Mouse (Mus musculus) embryonic facial prominence, embryonic 10.5 days (tissue): Measurements from ENCODE around the gene Elavl1. TPM values are rescaled to one million over a fixed set of nuclear protein-coding genes. Genes with fewer than 3 reads are reported as not detected.

Experiments
- DNase-seq: peaks from one replicate; pipeline ENCODE4 v3.0.0-alpha.2; 2017; ENCODE audit warnings: low spot score
- H3K27ac ChIP-seq: fragments of 300-500 bp; sonication (generic); replicated peaks from 2 replicates; pipeline ENCODE4 v1.5.1; 2016; ENCODE audit warnings: mild to moderate bottlenecking
- H3K27me3 ChIP-seq: fragments of 300-500 bp; sonication (generic); replicated peaks from 2 replicates; pipeline ENCODE4 v1.6.1; 2016; ENCODE audit warnings: low read depth, mild to moderate bottlenecking; ENCODE audit not compliant: poor library complexity, severe bottlenecking
- H3K36me3 ChIP-seq: fragments of 300-500 bp; sonication (generic); replicated peaks from 2 replicates; pipeline ENCODE4 v1.6.1; 2016; ENCODE audit warnings: mild to moderate bottlenecking, moderate library complexity
- H3K4me1 ChIP-seq: fragments of 300-500 bp; sonication (generic); 2 replicates; pipeline ENCODE4 v1.6.1; 2016
- H3K4me3 ChIP-seq: fragments of 300-500 bp; sonication (generic); 2 replicates; pipeline ENCODE4 v1.5.1; 2016; ENCODE audit warnings: mild to moderate bottlenecking, moderate library complexity
- H3K9me3 ChIP-seq: fragments of 300-500 bp; sonication (generic); 2 replicates; pipeline ENCODE4 v1.6.1; 2016; ENCODE audit warnings: mild to moderate bottlenecking
- WGBS: fragments of 180-500 bp; shearing (Covaris S2); methylation state at CpG from one replicate; pipeline ENCODE4 v1.1.7; 2016; 5-methylcytosine and 5-hydroxymethylcytosine counted together
- polyA plus RNA-seq: library from polyadenylated mRNA; unstranded; fragments of >200 nt; fragmentation: Nextera tagmentation; extraction: Ambion mirVana; gene quantifications from 2 replicates; pipeline ENCODE4 v1.2.1, GENCODE M21; 2016

Elavl1 gene
- polyA plus RNA-seq, 1 experiment from 2014 or later = 362 TPM

DNA sequence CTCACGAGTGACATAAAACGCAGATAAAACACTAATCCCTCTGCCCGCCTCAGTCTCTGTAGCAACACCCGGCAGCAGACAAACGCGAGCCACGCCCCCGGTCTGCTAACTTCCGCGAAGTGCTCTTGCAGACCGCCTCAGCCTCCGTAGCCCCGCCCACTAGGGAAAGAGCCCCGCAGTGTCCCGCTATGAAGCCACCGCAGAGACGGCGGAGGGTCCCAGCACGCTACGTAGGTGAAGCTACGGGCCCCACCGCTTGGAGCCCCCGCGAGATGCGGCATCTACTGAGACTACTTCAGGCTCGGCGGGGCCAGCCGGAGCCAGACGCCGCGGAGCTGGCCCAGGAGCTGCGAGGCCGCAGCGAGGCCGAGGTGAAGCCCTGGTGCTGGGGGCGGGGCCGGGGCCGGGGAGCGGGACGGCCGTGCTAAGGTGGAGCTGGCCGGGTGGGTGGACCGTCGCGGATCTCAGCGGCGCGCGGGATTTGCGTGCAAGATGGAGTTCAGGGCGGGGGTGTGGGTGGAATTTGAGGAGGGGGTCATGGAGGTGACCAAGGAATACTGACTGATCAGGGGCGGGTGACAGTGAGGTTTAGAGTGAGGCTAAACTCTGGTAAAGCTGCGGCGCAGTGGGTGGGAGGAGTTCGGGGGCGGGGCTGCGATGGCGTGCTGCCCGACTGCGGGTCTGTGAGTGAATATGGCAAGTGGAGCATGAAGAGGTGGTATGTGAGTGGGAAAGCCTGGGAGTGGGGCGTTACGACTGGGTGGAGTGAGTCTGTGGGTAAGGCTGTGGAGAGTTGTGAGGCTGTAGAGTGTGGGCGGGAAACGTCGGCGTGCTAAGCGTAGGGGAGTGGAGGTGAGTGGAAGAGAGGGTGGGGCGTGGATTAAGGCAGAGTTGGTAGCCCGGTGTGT is 72.0 kb downstream of the Elavl1 start, which contains the start of gene Snapc2:
Gene Snapc2, plus strand, starts transcription at position 147 of the 908 bp plus-strand sequence.
- peak within 1 kb of the TSS; percentile 94 for H3K27ac ChIP-seq
- peaks cover 21% of the 10 kb centered on the region for H3K27me3 ChIP-seq
- peak within 1 kb of the TSS; percentile 86 for H3K4me3 ChIP-seq
- H3K9me3 ChIP-seq = no peaks in the 10 kb centered on the region
- peaks cover 56% of the 10 kb centered on the region for H3K36me3 ChIP-seq
- DNase-seq = peak; percentile 95
- under 1% methylated on average over 69 of the region's 69 CpGs for WGBS
- H3K4me1 ChIP-seq = peaks cover 58% of the 10 kb centered on the region

DNA sequence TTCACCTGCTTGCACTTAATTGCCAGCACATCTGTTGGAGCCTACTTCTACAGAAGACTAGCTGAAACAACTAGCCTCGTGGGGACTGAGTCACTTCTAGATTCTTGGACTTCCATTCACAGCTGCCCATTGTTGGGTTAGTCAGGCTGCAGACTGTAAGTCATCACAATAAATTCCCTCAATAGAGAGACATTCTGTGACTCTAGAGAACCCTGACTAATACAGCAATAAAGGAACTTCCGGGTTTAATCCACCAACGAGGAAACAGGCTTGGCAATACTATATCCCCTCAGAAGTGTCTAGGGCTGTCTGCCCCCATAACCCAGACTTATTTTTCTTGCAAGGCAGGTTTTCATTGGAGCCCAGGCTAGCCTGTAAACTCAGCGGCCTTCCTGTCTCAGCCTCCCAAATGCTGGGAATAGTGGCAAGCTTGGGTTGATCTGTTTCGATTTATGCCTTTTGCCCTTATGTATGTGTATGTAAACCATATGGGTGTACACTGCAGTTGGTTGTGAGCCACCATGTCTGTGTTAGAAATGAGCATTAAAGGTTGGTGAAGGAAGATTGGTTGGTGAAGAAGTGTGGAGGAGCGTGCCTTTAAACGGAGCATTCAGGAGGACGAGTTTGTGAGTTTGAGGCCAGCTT is 73.0 kb downstream of the Elavl1 start:
- H3K36me3 ChIP-seq = peaks cover 56% of the 10 kb centered on the region
- 50% methylated on average over 8 of the region's 8 CpGs for WGBS
- peaks cover 27% of the 10 kb centered on the region for H3K27me3 ChIP-seq
- H3K9me3 ChIP-seq = no peaks in the 10 kb centered on the region
- peak overlapping the region; percentile 94; the same call in 1 of the 2 replicates for H3K27ac ChIP-seq
- no peak for DNase-seq
- peaks cover 51% of the 10 kb centered on the region for H3K4me1 ChIP-seq
- peak overlapping the region; percentile 86 for H3K4me3 ChIP-seq

DNA sequence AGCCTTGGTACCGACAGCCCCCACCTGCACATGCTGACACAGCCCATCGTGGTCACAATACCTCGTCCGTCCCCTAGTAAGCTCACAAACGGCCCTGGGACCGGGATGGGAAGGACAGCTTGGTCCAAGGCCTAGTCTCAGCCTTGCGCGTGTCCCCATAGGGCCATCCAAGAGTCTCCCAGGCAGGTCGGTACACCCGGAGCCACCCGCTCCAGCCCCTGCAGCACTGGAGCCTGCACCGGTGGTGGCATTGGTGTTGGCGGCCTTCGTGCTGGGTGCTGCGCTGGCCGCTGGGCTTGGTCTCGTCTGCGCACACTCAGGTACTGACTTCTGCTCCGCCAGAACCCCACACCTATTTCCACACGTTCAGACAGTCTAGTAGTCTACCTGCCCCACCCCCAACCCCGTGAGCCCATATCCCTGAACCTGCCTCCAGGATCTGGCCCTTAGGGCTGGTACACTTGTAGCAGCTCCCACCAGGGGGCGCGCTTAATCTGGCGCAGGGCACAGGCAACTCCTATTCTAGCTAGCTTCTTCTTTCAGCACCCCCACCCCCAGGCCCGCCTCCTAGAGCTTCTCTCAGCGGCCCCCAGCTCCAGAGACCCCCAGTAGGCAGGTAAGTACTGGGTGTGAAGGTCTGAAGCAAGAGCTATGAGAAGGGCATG is 74.8 kb downstream of the Elavl1 start:
- no peak overlapping the region for H3K27ac ChIP-seq
- peaks cover 45% of the 10 kb centered on the region for H3K4me1 ChIP-seq
- DNase-seq = peak; percentile 88
- H3K36me3 ChIP-seq = peaks cover 56% of the 10 kb centered on the region
- H3K4me3 ChIP-seq = 0 out of 2 replicates have a peak overlapping the region, but pooled peaks have one; percentile 12
- no peaks in the 10 kb centered on the region for H3K9me3 ChIP-seq
- 29% methylated on average over 26 of the region's 26 CpGs for WGBS
- peaks cover 27% of the 10 kb centered on the region for H3K27me3 ChIP-seq

DNA sequence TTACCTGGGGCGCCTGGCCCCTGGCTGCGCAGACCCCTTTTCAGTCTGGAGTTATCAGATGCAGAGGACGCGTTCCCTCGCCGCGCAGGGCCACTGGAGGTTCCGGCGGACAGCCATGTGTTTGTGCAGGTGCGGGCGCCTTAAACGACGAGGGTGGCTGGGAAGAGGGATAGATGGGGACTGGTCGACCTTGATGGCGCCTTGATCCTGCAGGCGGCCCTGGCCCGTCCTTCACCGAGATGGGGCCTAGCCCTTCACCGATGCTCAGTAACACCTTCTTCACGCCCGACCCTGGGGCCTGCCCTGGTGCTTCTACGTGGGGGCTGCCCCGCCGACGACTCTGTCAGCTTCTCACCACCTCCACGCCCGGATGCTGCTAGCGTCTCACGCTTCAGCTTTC is 76.0 kb downstream of the Elavl1 start:
- DNase-seq = peak; percentile 69
- 12% methylated on average over 29 of the region's 29 CpGs for WGBS
- Histone ChIP-seq H3K9me3 (no peaks in the 10 kb centered on the region), H3K27ac (peak overlapping the region; percentile 37; the same call in 1 of the 2 replicates), H3K27me3 (peaks cover 27% of the 10 kb centered on the region), H3K36me3 (peaks cover 56% of the 10 kb centered on the region), H3K4me1 (peaks cover 43% of the 10 kb centered on the region), H3K4me3 (peak overlapping the region; percentile 25)

DNA sequence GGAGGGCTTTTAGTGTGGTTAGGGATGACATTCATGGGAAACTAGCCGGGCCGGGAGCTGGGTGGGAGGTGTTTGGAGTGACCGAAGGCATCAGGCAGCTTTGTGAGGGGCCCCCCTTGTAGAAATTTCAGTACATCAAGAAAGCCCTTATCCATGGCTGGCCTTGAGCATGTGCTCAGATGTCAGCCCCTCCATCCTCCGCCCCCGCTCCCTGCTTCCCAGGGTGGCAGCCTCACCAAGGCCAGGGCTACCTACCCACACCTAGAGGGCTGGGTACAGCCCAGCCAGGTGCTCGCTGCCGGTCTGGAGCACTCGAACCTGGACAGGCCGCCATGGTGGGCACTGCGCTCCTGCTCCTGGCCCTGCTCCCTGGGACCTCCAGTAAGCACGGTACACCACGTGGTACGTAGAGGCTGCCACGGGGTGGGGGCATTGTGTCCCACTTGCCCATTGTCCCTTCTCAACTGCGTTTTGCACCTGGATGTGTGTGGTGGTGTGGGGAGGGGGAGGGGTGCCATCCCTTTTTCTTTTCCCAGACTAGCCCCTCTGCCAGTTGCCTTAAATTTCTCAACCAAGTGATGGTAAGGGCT is 77.2 kb downstream of the Elavl1 start, which contains the start of gene Tgfbr3l:
Gene Tgfbr3l, plus strand, starts transcription at position 264 of the 590 bp plus-strand sequence.
- Histone ChIP-seq H3K27ac (no peak within 1 kb of the TSS), H3K4me3 (peak within 1 kb of the TSS; percentile 25), H3K36me3 (peaks cover 67% of the 10 kb centered on the region), H3K4me1 (peaks cover 34% of the 10 kb centered on the region), H3K9me3 (no peaks in the 10 kb centered on the region), H3K27me3 (peaks cover 27% of the 10 kb centered on the region)
- 78% methylated on average over 15 of the region's 15 CpGs for WGBS
- no peak for DNase-seq

DNA sequence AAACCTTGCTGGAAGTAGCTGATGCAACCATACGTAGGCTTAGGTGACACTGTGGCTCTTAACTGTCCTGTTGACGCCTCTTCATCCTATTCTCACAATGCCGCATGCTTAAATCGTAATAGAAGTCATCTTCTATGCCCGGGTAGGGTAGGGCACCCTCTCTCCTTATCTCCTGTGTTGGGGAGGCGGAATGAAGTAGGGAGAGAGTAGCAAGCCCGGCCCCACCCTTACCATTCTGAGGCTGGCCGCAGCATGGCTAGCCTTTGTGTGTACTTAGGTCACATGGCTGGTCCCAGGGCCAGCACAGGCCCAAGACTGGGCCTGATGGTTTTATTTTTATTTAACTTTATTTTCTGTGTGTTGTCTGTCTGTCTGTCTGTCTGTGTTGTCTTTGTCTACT is 78.0 kb downstream of the Elavl1 start:
- DNase-seq = no peak
- Histone ChIP-seq H3K27ac (no peak overlapping the region), H3K27me3 (peaks cover 27% of the 10 kb centered on the region), H3K36me3 (peaks cover 75% of the 10 kb centered on the region), H3K4me3 (no peak overlapping the region), H3K9me3 (no peaks in the 10 kb centered on the region), H3K4me1 (peaks cover 27% of the 10 kb centered on the region)
- 93% methylated on average over 8 of the region's 8 CpGs for WGBS

DNA sequence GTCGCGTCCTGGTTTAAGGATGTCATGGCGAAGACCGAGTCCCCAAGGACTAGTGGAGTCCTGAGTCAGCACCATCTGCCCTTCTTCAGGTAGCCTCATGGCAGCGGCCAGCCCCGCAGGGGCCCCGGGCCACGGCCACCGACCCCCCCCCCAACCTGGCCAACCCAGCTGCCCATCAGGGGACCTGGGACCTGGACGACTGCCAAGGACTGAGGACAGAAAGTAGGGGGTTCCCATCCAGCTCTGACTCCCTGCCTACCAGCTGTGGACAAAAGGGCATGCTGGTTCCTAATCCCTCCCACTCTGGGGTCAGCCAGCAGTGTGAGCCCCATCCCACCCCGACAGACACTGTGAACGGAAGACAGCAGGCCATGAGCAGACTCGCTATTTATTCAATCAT is 79.5 kb downstream of the Elavl1 start:
- peaks cover 90% of the 10 kb centered on the region for H3K36me3 ChIP-seq
- no peak overlapping the region for H3K27ac ChIP-seq
- H3K4me1 ChIP-seq = peaks cover 25% of the 10 kb centered on the region
- H3K4me3 ChIP-seq = no peak overlapping the region
- no peaks in the 10 kb centered on the region for H3K9me3 ChIP-seq
- H3K27me3 ChIP-seq = peaks cover 27% of the 10 kb centered on the region
- WGBS = 93% methylated on average over 13 of the region's 13 CpGs
- DNase-seq = no peak

DNA sequence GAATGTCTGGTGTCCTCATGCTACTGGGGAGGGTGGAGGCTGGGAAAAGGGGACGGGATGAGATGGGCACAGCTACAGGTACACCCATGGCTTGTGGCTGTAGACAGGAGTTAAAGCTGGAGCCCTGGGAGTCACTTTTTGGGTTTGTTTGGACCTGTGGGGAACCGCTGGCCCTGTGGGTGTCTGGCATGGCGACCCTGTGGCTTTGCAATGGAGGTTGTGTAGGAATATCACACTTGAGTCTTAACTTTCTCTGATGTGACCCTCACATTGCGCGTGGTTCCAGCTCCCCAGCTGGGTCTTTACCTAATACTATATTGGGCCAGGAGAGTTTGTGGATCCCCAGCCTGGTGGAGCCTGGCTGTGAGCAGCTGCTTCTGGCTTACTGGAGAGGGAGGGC is 80.2 kb downstream of the Elavl1 start:
- Histone ChIP-seq H3K36me3 (peaks cover 96% of the 10 kb centered on the region), H3K4me1 (peaks cover 25% of the 10 kb centered on the region), H3K27me3 (peaks cover 24% of the 10 kb centered on the region), H3K9me3 (no peaks in the 10 kb centered on the region), H3K27ac (no peak overlapping the region), H3K4me3 (no peak overlapping the region)
- no peak for DNase-seq
- WGBS = 95% methylated on average over 5 of the region's 5 CpGs

DNA sequence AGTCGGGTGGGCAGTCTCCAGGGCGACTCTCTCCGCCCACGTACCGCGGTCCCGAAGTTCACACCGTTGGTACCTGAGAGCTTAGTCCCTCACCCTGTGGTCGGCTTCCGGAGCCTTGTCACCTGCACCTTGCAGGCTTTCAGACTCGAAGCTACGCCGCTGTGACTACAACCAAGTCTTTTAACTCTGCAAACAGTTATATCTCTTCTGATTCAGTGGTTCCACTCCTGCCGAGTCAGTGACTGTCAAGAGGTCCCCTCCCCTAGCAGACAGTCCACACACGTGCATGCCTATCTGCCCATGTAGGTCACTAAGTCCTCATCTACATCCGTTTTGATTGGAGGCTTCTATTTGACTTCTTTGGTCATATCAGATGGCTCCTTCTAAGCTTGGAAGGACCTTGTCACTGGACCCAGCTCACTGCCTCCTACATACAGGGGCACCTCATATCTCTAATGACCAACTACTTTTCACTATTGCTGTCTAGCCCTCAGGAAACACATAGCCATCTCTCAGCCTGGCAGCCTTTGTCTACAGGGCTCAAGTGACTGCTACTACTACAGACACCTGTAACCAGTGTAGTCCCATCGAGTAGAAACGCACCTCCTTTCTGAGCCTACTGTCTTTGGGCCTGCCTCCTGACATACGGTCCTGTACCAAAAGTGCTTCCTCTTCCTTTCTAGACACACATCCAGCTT is 85.9 kb downstream of the Elavl1 start:
- H3K36me3 ChIP-seq = peaks cover 43% of the 10 kb centered on the region
- WGBS = 15% methylated on average over 19 of the region's 19 CpGs
- no peaks in the 10 kb centered on the region for H3K9me3 ChIP-seq
- H3K4me3 ChIP-seq = peak overlapping the region; percentile 82
- no peak for DNase-seq
- H3K27me3 ChIP-seq = peaks cover 14% of the 10 kb centered on the region; the same call in 1 of the 2 replicates
- peaks cover 23% of the 10 kb centered on the region for H3K4me1 ChIP-seq
- peak overlapping the region; percentile 97 for H3K27ac ChIP-seq

DNA sequence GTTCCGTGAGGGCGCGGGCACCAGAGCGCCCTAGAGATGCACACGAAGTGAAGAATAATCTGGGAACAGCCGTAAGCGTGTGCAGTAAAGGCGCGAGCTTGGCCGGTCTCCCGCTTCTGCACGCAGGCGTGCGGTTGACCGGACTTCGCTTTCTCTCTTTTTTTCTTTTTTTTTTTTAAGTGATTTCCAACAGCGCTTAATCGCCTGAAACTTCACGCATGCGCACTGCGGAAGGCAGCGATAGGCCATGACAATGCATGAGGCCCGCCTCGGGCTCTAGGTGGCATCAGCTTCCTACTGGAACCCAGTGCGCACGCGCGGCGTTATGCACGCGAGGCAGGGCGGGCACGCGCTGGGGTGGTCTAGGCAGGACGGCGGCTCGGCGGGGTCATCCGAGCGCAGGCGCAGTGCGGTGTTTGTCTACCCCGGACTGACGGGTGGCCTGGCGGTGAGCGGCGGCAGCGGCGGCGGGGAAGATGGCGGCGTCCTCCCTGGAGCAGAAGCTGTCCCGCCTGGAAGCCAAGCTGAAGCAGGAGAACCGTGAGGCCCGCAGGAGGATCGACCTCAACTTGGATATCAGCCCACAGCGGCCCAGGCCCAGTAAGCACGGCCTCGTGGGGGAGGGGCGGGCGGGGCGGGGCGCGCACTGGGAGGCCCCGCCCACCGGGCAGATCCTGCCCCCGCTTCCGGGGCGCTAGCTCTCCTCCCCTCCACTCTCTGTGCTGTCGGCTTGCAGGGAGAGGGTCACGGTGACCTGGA is 86.6 kb downstream of the Elavl1 start, which contains the start of the genes Map2k7 and Gm49320:
Gene Map2k7, plus strand, starts transcription at position 307 of the 759 bp plus-strand sequence.
Gene Gm49320, plus strand, starts transcription at position 432 of the 759 bp plus-strand sequence.
- WGBS = under 1% methylated on average over 71 of the region's 71 CpGs
- Histone ChIP-seq H3K4me3 (peak within 1 kb of the TSS; percentile 82), H3K9me3 (no peaks in the 10 kb centered on the region), H3K36me3 (peaks cover 36% of the 10 kb centered on the region), H3K27ac (peak within 1 kb of the TSS; percentile 97), H3K27me3 (peaks cover 14% of the 10 kb centered on the region; the same call in 1 of the 2 replicates), H3K4me1 (peaks cover 23% of the 10 kb centered on the region)
- DNase-seq = peak; percentile 100
